Mouse (Mus musculus) midbrain, embryonic 15.5 days (tissue): ENCODE measurements around the gene Cdpf1. TPM values are rescaled to one million over a fixed set of nuclear protein-coding genes. Genes with fewer than 3 reads are reported as not detected.
"Not testable (repeated sequence)": the region's sequence is repeated elsewhere in the genome, so short reads cannot be mapped to it uniquely, and the experiment has no call there.

ENCODE experiments used
- ATAC-seq: fragments of 200-750 bp; cut with Nextera tagmentation; replicated peaks from 2 replicates; pipeline ENCODE4 v1.8.0; 2017; ENCODE audit warnings: moderate TSS enrichment
- H3K27ac ChIP-seq: fragments of 300-500 bp; sonication (generic); 2 replicates; pipeline ENCODE4 v1.5.1; 2015; ENCODE audit warnings: mild to moderate bottlenecking, inconsistent platforms
- H3K27me3 ChIP-seq: fragments of 300-500 bp; sonication (generic); replicated peaks from 2 replicates; pipeline ENCODE4 v1.6.1; 2015; ENCODE audit warnings: inconsistent platforms
- H3K36me3 ChIP-seq: fragments of 300-500 bp; sonication (generic); replicated peaks from 2 replicates; pipeline ENCODE4 v1.6.1; 2015; ENCODE audit warnings: inconsistent platforms
- H3K4me1 ChIP-seq: fragments of 300-500 bp; sonication (generic); 2 replicates; pipeline ENCODE4 v1.6.1; 2015; ENCODE audit warnings: inconsistent platforms
- H3K4me2 ChIP-seq: fragments of 300-500 bp; sonication (generic); 2 replicates; pipeline ENCODE4 v1.6.1; 2015; ENCODE audit warnings: inconsistent platforms, mild to moderate bottlenecking, moderate library complexity
- H3K4me3 ChIP-seq: fragments of 300-500 bp; sonication (generic); 2 replicates; pipeline ENCODE4 v1.5.1; 2015; ENCODE audit warnings: mild to moderate bottlenecking, inconsistent platforms
- H3K9ac ChIP-seq: fragments of 300-500 bp; sonication (generic); 2 replicates; pipeline ENCODE4 v1.6.1; 2015; ENCODE audit warnings: mild to moderate bottlenecking, inconsistent platforms
- H3K9me3 ChIP-seq: fragments of 300-500 bp; sonication (generic); 2 replicates; pipeline ENCODE4 v1.6.1; 2016; ENCODE audit warnings: inconsistent platforms
- WGBS: fragments of 180-500 bp; shearing (Covaris S2); methylation state at CpG from one replicate; pipeline ENCODE4 v1.1.7; 2015; ENCODE audit warnings: mixed read lengths; 5-methylcytosine and 5-hydroxymethylcytosine counted together
- polyA plus RNA-seq: library from polyadenylated mRNA; unstranded; fragments of >200 nt; fragmentation: Nextera tagmentation; extraction: Ambion mirVana; gene quantifications from 2 replicates; pipeline ENCODE4 v1.2.1, GENCODE M21; 2015

Cdpf1 gene
- polyA plus RNA-seq, 1 experiment from 2014 or later = 21.3 TPM

- Histone ChIP-seq H3K4me1 (peaks cover 10% of the 10 kb centered on the region), H3K9me3 (no peaks in the 10 kb centered on the region), H3K27ac (no peak overlapping the region), H3K27me3 (no peaks in the 10 kb centered on the region), H3K9ac (no peak overlapping the region), H3K4me3 (no peak overlapping the region), H3K4me2 (no peak overlapping the region), H3K36me3 (no peaks in the 10 kb centered on the region)
- ATAC-seq = no peak
- 80% methylated on average over 4 of the region's 4 CpGs for WGBS
Measured at GRCm38 (mm10) chr15:85806886-85807285, 4.6 kb downstream of the Cdpf1 start.

DNA sequence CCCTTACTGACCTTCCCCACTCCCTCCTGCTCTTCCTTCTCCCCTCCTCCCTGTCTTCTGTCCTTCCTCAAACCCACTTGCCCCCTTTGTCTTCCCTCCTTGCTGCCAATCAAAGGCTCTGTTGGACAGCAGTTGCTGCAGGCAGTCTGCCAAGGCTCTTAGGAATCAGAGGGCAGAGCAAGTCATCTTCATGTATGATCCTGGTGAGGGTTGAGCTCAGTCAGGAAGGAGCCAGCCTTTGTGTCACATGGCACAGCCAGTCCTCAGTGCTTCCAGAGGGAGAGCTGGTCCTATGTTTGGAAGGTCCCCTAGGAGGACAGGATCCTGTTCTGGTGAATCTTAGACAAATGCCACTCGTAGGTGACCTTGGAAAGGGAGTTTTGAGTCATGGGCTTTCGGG lies 8.6 kb downstream of the Cdpf1 start:
- ATAC-seq = no peak

DNA sequence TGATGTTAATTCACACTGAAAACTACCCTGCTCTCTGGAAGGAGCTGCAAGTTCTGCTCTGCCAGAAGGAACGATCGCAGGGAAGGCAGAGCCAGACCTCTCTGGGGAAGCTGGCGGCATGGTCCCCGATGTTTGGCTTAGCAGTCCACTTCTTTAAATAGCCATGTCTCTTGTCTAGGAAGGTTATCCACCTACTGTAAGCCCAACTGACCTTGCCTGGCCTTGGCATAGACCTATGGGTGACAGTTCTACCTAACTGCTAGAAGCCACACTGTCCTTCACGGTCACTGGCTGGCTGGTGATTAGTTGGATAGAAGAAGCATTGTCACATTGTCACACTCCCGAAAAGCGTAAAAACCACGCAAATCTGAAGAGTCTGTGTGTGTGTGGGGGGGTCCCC lies 12.8 kb downstream of the Cdpf1 start:
- Histone ChIP-seq H3K9me3 (no peaks in the 10 kb centered on the region), H3K9ac (no peak overlapping the region), H3K4me3 (no peak overlapping the region), H3K36me3 (no peaks in the 10 kb centered on the region), H3K27ac (no peak overlapping the region), H3K4me2 (no peak overlapping the region), H3K4me1 (no peaks in the 10 kb centered on the region), H3K27me3 (no peaks in the 10 kb centered on the region)
- ATAC-seq = no peak
- 91% methylated on average over 8 of the region's 8 CpGs for WGBS

More for the DNA sequence above, 8.6 kb downstream of the Cdpf1 start:
- Histone ChIP-seq H3K4me3 (no peak overlapping the region), H3K36me3 (no peaks in the 10 kb centered on the region), H3K9ac (no peak overlapping the region), H3K9me3 (no peaks in the 10 kb centered on the region), H3K27me3 (no peaks in the 10 kb centered on the region), H3K4me1 (no peaks in the 10 kb centered on the region), H3K4me2 (no peak overlapping the region), H3K27ac (no peak overlapping the region)
- WGBS = 96% methylated on average over 2 of the region's 2 CpGs

GRCm38 (mm10) chr15:85795516-85795915 lies 16.0 kb downstream of the Cdpf1 start:
- no peak overlapping the region for H3K4me2 ChIP-seq
- H3K27ac ChIP-seq = no peak overlapping the region
- no peaks in the 10 kb centered on the region for H3K4me1 ChIP-seq
- H3K9me3 ChIP-seq = no peaks in the 10 kb centered on the region
- H3K9ac ChIP-seq = no peak overlapping the region
- H3K36me3 ChIP-seq = no peaks in the 10 kb centered on the region
- H3K4me3 ChIP-seq = no peak overlapping the region
- no peaks in the 10 kb centered on the region for H3K27me3 ChIP-seq
- 80% methylated on average over 6 of the region's 6 CpGs for WGBS
- ATAC-seq = no peak

- Histone ChIP-seq H3K4me3 (no peak overlapping the region), H3K9me3 (no peaks in the 10 kb centered on the region), H3K27me3 (no peaks in the 10 kb centered on the region), H3K27ac (no peak overlapping the region), H3K4me1 (no peaks in the 10 kb centered on the region), H3K4me2 (no peak overlapping the region), H3K36me3 (no peaks in the 10 kb centered on the region), H3K9ac (no peak overlapping the region)
- no peak for ATAC-seq
- 84% methylated on average over 1 of the region's 1 CpGs for WGBS
Measured at GRCm38 (mm10) chr15:85792819-85793218, 18.7 kb downstream of the Cdpf1 start.

DNA sequence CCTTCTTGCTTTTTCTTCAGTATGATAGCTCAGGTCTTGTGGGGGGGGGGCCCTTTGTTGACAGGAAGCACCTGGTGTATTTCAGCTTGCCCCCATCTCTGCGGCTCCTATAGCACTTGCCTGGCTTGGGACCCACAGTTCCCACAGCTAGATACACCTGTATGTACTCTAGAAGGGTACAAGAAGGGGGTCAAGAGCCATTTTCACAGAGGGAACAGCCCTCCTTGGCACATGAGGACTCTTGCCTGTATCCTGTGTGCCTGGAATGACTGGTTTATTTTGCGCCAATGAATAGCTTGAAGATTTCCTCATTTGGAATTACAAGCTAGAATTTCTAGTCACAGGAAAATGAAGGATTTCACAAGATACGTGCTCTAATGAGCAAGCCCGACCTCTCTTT lies 20.0 kb downstream of the Cdpf1 start:
- H3K27ac ChIP-seq = no peak overlapping the region
- no peaks in the 10 kb centered on the region for H3K36me3 ChIP-seq
- H3K27me3 ChIP-seq = no peaks in the 10 kb centered on the region
- H3K9ac ChIP-seq = no peak overlapping the region
- WGBS = 87% methylated on average over 4 of the region's 4 CpGs
- no peak overlapping the region for H3K4me3 ChIP-seq
- H3K9me3 ChIP-seq = no peaks in the 10 kb centered on the region
- no peak for ATAC-seq
- no peak overlapping the region for H3K4me2 ChIP-seq
- no peaks in the 10 kb centered on the region for H3K4me1 ChIP-seq

DNA sequence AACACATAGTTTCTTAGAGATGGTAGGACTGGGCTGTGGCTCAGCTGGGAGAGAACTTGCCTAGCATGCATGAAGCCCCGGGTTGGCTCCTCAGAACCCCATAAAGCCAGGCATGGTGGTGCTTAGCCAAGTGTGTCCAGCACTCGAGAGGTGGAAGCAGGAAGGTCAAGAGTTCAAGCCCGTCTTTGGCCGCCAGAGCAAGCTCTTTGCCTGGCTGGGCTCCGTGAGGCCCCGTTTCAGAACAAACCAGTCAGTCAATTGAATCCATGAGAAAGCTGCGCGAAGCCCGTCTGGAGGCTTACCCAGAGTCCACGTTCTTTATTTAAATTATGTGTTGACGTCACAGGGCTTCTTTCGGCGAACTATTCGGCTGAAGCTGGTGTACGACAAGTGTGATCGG lies 22.9 kb downstream of the Cdpf1 start:
- ATAC-seq = no peak
- Histone ChIP-seq H3K4me3 (no peak overlapping the region), H3K9me3 (no peaks in the 10 kb centered on the region), H3K4me1 (no peaks in the 10 kb centered on the region), H3K36me3 (no peaks in the 10 kb centered on the region), H3K4me2 (no peak overlapping the region), H3K27ac (no peak overlapping the region), H3K27me3 (no peaks in the 10 kb centered on the region), H3K9ac (no peak overlapping the region)
- WGBS = 70% methylated on average over 16 of the region's 16 CpGs

GRCm38 (mm10) chr15:85788051-85788450 lies 23.4 kb downstream of the Cdpf1 start:
- Histone ChIP-seq H3K27me3 (no peaks in the 10 kb centered on the region), H3K36me3 (no peaks in the 10 kb centered on the region), H3K9me3 (no peaks in the 10 kb centered on the region), H3K4me3 (no peak overlapping the region), H3K4me2 (no peak overlapping the region), H3K4me1 (no peaks in the 10 kb centered on the region), H3K27ac (no peak overlapping the region), H3K9ac (no peak overlapping the region)
- no peak for ATAC-seq
- WGBS = 87% methylated on average over 4 of the region's 4 CpGs

DNA sequence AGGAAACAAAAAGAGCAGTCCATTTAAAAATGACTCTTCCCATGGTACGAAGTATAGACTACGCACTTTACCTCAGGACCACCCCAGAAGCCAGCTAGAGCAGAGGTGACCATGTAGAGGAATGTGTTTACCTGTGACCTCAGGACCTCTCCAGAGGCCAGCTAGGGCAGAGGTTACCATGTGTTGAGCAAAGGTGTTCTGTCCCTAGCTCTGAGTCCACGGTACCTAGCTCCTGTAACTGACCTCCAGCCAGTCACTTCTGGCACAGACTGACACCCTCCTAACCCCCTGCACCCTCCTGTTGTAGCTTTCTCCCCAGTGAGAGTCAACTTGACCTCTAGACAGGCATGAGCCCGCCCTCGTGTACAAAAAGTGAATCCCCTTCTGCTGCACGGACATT lies 24.0 kb downstream of the Cdpf1 start:
- Histone ChIP-seq H3K4me1 (no peaks in the 10 kb centered on the region), H3K9me3 (no peaks in the 10 kb centered on the region), H3K4me2 (no peak overlapping the region), H3K27me3 (no peaks in the 10 kb centered on the region), H3K4me3 (no peak overlapping the region), H3K9ac (no peak overlapping the region), H3K27ac (no peak overlapping the region), H3K36me3 (no peaks in the 10 kb centered on the region)
- WGBS = 92% methylated on average over 6 of the region's 6 CpGs
- no peak for ATAC-seq

DNA sequence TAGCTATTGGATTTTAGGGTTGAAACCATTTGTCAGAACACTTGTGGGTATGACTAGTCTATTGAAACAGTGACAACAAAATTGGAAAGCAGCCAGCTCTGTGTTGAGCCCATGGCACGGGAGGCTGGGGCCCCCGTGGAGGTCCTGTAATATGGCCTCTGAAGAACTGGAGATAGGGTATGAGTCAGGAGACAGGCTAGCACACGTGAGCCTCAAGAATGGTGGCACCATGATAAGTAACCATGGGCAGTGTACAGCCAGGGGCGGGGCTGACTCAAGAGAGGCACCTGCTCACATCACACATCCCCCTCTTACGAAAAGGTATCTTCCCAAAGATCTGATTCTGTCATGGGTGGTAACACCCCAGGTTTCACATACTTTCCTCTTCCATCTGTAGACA lies 24.8 kb downstream of the Cdpf1 start:
- H3K4me1 ChIP-seq = no peaks in the 10 kb centered on the region

GRCm38 (mm10) chr15:85784341-85784740 lies 27.2 kb downstream of the Cdpf1 start:
- WGBS = 92% methylated on average over 3 of the region's 3 CpGs
- Histone ChIP-seq H3K9ac (no peak overlapping the region), H3K36me3 (no peaks in the 10 kb centered on the region), H3K4me2 (no peak overlapping the region), H3K4me3 (no peak overlapping the region), H3K27ac (no peak overlapping the region), H3K4me1 (no peaks in the 10 kb centered on the region), H3K27me3 (no peaks in the 10 kb centered on the region), H3K9me3 (no peaks in the 10 kb centered on the region)
- no peak for ATAC-seq

More for the DNA sequence above, 24.8 kb downstream of the Cdpf1 start:
- no peak for ATAC-seq
- Histone ChIP-seq H3K9me3 (no peaks in the 10 kb centered on the region), H3K4me3 (no peak overlapping the region), H3K27ac (no peak overlapping the region), H3K4me2 (no peak overlapping the region), H3K9ac (no peak overlapping the region), H3K36me3 (no peaks in the 10 kb centered on the region), H3K27me3 (no peaks in the 10 kb centered on the region)
- WGBS = 70% methylated on average over 5 of the region's 5 CpGs

DNA sequence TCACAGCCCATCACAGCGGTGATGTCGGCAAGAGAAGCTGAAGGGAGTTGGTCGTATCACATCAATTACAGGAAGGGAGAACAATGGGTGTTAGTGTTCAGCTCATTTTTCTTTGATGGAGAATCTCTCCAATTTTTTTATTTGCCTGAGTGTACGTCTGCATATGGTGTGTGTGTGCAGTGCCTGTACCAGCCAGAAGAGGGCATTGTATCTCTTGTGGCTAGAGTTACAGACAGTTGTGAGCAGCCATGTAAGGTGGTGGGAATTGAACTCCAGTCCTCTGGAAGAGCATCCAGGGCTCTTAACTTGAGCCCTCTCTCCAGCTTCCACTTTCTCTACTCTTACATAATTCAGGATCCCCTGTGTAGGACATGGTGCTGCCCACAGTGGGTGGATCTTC lies 28.4 kb downstream of the Cdpf1 start:
- no peak overlapping the region for H3K9ac ChIP-seq
- no peaks in the 10 kb centered on the region for H3K4me1 ChIP-seq
- no peak overlapping the region for H3K4me2 ChIP-seq
- WGBS = 92% methylated on average over 4 of the region's 4 CpGs
- no peaks in the 10 kb centered on the region for H3K9me3 ChIP-seq
- no peak for ATAC-seq
- no peaks in the 10 kb centered on the region for H3K36me3 ChIP-seq
- H3K27ac ChIP-seq = no peak overlapping the region
- H3K27me3 ChIP-seq = no peaks in the 10 kb centered on the region
- H3K4me3 ChIP-seq = no peak overlapping the region

DNA sequence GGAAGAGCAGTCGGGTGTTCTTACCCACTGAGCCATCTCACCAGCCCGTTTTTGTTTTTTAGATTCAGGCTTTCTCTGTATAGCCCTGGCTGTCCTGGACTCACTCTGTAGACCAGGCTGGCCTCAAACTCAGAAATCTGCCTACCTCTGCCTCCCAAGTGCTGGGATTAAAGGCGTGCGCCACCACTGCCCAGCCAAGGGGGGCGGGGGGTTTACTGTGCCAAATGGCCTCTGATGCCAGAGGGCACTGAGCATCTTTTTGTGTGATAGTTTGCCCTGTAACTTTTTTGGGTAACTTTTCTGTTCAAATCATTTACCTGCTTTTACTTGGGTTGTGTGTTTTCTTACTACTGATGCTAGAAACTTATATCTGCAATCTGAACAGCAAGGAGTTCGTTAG lies 32.6 kb downstream of the Cdpf1 start:
- ATAC-seq, H3K27ac ChIP-seq, H3K9me3 ChIP-seq, H3K27me3 ChIP-seq, H3K4me2 ChIP-seq, H3K9ac ChIP-seq, H3K4me3 ChIP-seq, H3K4me1 ChIP-seq, H3K36me3 ChIP-seq: not testable (repeated sequence)
- 92% methylated on average over 6 of the region's 6 CpGs for WGBS

DNA sequence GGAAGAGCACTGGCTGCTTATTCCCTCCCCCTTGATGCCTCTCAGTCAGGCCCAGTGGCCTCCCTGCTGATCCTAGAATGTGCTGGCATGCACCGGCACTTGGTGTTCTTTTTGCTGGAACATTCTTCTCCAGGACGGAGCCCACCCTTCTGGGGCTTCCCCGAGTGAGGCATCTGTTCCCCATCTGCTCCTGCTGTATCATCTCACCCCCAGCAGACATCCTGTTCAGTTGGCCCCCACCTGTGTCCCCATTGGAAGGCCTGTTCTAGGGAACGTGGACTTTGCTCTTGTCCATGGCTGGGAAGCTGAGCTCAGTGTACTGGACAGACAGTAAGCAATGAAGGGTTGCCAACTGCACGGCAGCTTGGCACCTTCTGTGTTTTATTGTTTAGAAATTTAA lies 34.7 kb downstream of the Cdpf1 start:
- Histone ChIP-seq H3K4me1 (no peaks in the 10 kb centered on the region), H3K4me2 (no peak overlapping the region), H3K9me3 (no peaks in the 10 kb centered on the region), H3K27ac (no peak overlapping the region), H3K9ac (no peak overlapping the region), H3K27me3 (no peaks in the 10 kb centered on the region), H3K4me3 (no peak overlapping the region), H3K36me3 (no peaks in the 10 kb centered on the region)
- WGBS = 83% methylated on average over 5 of the region's 5 CpGs
- no peak for ATAC-seq
